15 mouse cellular contexts compared by ENCODE assay signal in genomic region chr11:85249338-85249737, GRCm38 (mm10).
"Had no signal": no experiment of that assay in that cellular context is flagged by ENCODE, and none has a peak within 500 bp of the region (broad histone marks: within the 10 kb centered on the region; RNA-seq: fewer than 3 reads in every experiment).

No protein-coding gene starts in this region.

- H3K4me1 ChIP-seq: limb, embryonic 12.5 days; midbrain, embryonic 12.5 days; neural tube, embryonic 15.5 days had no signal

- H3K36me3 ChIP-seq: limb, embryonic 12.5 days; midbrain, embryonic 12.5 days; neural tube, embryonic 15.5 days had no signal

- H3K9me3 ChIP-seq: limb, embryonic 12.5 days; midbrain, embryonic 12.5 days; neural tube, embryonic 15.5 days had no signal

- ATAC-seq: inflammation-experienced regulatory T-cells, adult 6 months; midbrain, embryonic 16.5 days had no signal

- H3K9ac ChIP-seq: limb, embryonic 12.5 days; midbrain, embryonic 12.5 days; neural tube, embryonic 15.5 days had no signal

- H3K4me2 ChIP-seq: limb, embryonic 12.5 days; midbrain, embryonic 12.5 days; neural tube, embryonic 15.5 days had no signal

- H3K27ac ChIP-seq: kidney, postnatal 0 days; layer of hippocampus, adult 2 months; limb, embryonic 12.5 days; midbrain, embryonic 12.5 days; neural tube, embryonic 15.5 days; stomach, postnatal 0 days had no signal

- DNase-seq: kidney, adult 11 months; kidney, adult 9 months; kidney, postnatal 36 days; liver; right cerebral cortex, adult 18-20 months; right cerebral cortex, postnatal 25 days; thymus, postnatal 4 days had no signal

- H3K4me3 ChIP-seq: layer of hippocampus, adult 2 months; limb, embryonic 12.5 days; midbrain, embryonic 12.5 days; neural tube, embryonic 15.5 days had no signal

- H3K27me3 ChIP-seq: limb, embryonic 12.5 days; midbrain, embryonic 12.5 days; neural tube, embryonic 15.5 days had no signal
